Mouse (Mus musculus) forebrain, embryonic 13.5 days (tissue): Measurements from ENCODE around the gene Syt13. TPM values are rescaled to one million over a fixed set of nuclear protein-coding genes. Genes with fewer than 3 reads are reported as not detected.

Experiments used
- ATAC-seq: fragments of 200-750 bp; cut with Nextera tagmentation; 2 replicates; pipeline ENCODE4 v1.8.0; 2017
- H3K27ac ChIP-seq: fragments of 300-500 bp; sonication (generic); 2 replicates; pipeline ENCODE4 v1.5.1; 2015; ENCODE audit warnings: inconsistent platforms, mild to moderate bottlenecking, moderate library complexity
- H3K27me3 ChIP-seq: fragments of 300-500 bp; sonication (generic); 2 replicates; pipeline ENCODE4 v1.6.1; 2015; ENCODE audit warnings: mild to moderate bottlenecking, inconsistent platforms
- H3K36me3 ChIP-seq: fragments of 300-500 bp; sonication (generic); 2 replicates; pipeline ENCODE4 v1.6.1; 2015; ENCODE audit warnings: mild to moderate bottlenecking, inconsistent platforms; ENCODE audit not compliant: poor library complexity, severe bottlenecking
- H3K4me1 ChIP-seq: fragments of 300-500 bp; sonication (generic); 2 replicates; pipeline ENCODE4 v1.6.1; 2015; ENCODE audit warnings: inconsistent platforms
- H3K4me2 ChIP-seq: fragments of 300-500 bp; sonication (generic); 2 replicates; pipeline ENCODE4 v1.6.1; 2015; ENCODE audit warnings: inconsistent platforms, mild to moderate bottlenecking, moderate library complexity
- H3K4me3 ChIP-seq: fragments of 300-500 bp; sonication (generic); 2 replicates; pipeline ENCODE4 v1.5.1; 2015; ENCODE audit warnings: mild to moderate bottlenecking, inconsistent platforms
- H3K9ac ChIP-seq: fragments of 300-500 bp; sonication (generic); 2 replicates; pipeline ENCODE4 v1.6.1; 2015; ENCODE audit warnings: mild to moderate bottlenecking, inconsistent platforms
- H3K9me3 ChIP-seq: fragments of 300-500 bp; sonication (generic); replicated peaks from 2 replicates; pipeline ENCODE4 v1.6.1; 2016; ENCODE audit warnings: inconsistent platforms
- WGBS: fragments of 180-500 bp; shearing (Covaris S2); methylation state at CpG from one replicate; pipeline ENCODE4 v1.1.7; 2015; 5-methylcytosine and 5-hydroxymethylcytosine counted together
- polyA plus RNA-seq: library from polyadenylated mRNA; unstranded; fragments of >200 nt; fragmentation: Nextera tagmentation; extraction: Ambion mirVana; gene quantifications from 2 replicates; pipeline ENCODE4 v1.2.1, GENCODE M21; 2015

The Syt13 gene
- polyA plus RNA-seq, 1 experiment from 2014 or later = 37.1 TPM

GRCm38 (mm10) chr2:92892524-92892923 is 22.4 kb upstream of the Syt13 start:
- no peak for ATAC-seq
- no peaks in the 10 kb centered on the region for H3K4me1 ChIP-seq
- no peak overlapping the region for H3K4me3 ChIP-seq
- H3K27me3 ChIP-seq = no peaks in the 10 kb centered on the region
- WGBS = 92% methylated on average over 4 of the region's 4 CpGs
- no peak overlapping the region for H3K27ac ChIP-seq
- H3K36me3 ChIP-seq = no peaks in the 10 kb centered on the region
- H3K9ac ChIP-seq = no peak overlapping the region
- H3K4me2 ChIP-seq = no peak overlapping the region
- no peaks in the 10 kb centered on the region for H3K9me3 ChIP-seq

GRCm38 (mm10) chr2:92903650-92904049 is 11.2 kb upstream of the Syt13 start:
- Histone ChIP-seq H3K27ac (no peak overlapping the region), H3K36me3 (no peaks in the 10 kb centered on the region), H3K9me3 (no peaks in the 10 kb centered on the region), H3K4me1 (no peaks in the 10 kb centered on the region), H3K9ac (no peak overlapping the region), H3K4me3 (no peak overlapping the region), H3K4me2 (no peak overlapping the region), H3K27me3 (no peaks in the 10 kb centered on the region)
- WGBS = 80% methylated on average over 13 of the region's 13 CpGs
- 0 out of 2 replicates have a peak, but pooled peaks have one; percentile 4 for ATAC-seq

GRCm38 (mm10) chr2:92904307-92904859 is 10.5 kb upstream of the Syt13 start:
- ATAC-seq = peak; percentile 59
- Histone ChIP-seq H3K4me1 (no peaks in the 10 kb centered on the region), H3K9me3 (no peaks in the 10 kb centered on the region), H3K27me3 (no peaks in the 10 kb centered on the region), H3K36me3 (no peaks in the 10 kb centered on the region), H3K27ac (no peak overlapping the region), H3K4me3 (no peak overlapping the region), H3K4me2 (no peak overlapping the region), H3K9ac (no peak overlapping the region)
- 28% methylated on average over 8 of the region's 8 CpGs for WGBS

GRCm38 (mm10) chr2:92910371-92910770 is 4.5 kb upstream of the Syt13 start:
- WGBS = 65% methylated on average over 4 of the region's 4 CpGs
- Histone ChIP-seq H3K4me1 (peaks cover 32% of the 10 kb centered on the region), H3K36me3 (no peaks in the 10 kb centered on the region), H3K4me2 (no peak overlapping the region), H3K9ac (no peak overlapping the region), H3K4me3 (no peak overlapping the region), H3K9me3 (no peaks in the 10 kb centered on the region), H3K27ac (no peak overlapping the region), H3K27me3 (peaks cover 20% of the 10 kb centered on the region)
- no peak for ATAC-seq

- H3K27me3 ChIP-seq = peaks cover 26% of the 10 kb centered on the region
- H3K9ac ChIP-seq = no peak overlapping the region
- no peak overlapping the region for H3K4me2 ChIP-seq
- ATAC-seq = peak; percentile 41; the same call in 1 of the 2 replicates
- peaks cover 49% of the 10 kb centered on the region for H3K4me1 ChIP-seq
- H3K4me3 ChIP-seq = no peak overlapping the region
- H3K36me3 ChIP-seq = no peaks in the 10 kb centered on the region
- no peaks in the 10 kb centered on the region for H3K9me3 ChIP-seq
- H3K27ac ChIP-seq = no peak overlapping the region
Measured at GRCm38 (mm10) chr2:92912312-92912711, 2.6 kb upstream of the Syt13 start.

- Histone ChIP-seq H3K9me3 (no peaks in the 10 kb centered on the region), H3K36me3 (no peaks in the 10 kb centered on the region), H3K27me3 (peaks cover 26% of the 10 kb centered on the region), H3K4me2 (0 out of 2 replicates have a peak overlapping the region, but pooled peaks have one; percentile 15), H3K27ac (peak overlapping the region; percentile 54; the same call in 1 of the 2 replicates), H3K4me1 (peaks cover 54% of the 10 kb centered on the region), H3K4me3 (no peak overlapping the region), H3K9ac (no peak overlapping the region; the same call in 1 of the 2 replicates)
- no peak for ATAC-seq
- 9% methylated on average over 9 of the region's 9 CpGs for WGBS
Measured at GRCm38 (mm10) chr2:92913295-92913694, 1.6 kb upstream of the Syt13 start.

- peak; percentile 20 for ATAC-seq
- 14% methylated on average over 8 of the region's 10 CpGs for WGBS
- H3K36me3 ChIP-seq = no peaks in the 10 kb centered on the region
- H3K4me3 ChIP-seq = peak overlapping the region; percentile 38
- peak overlapping the region; percentile 74 for H3K4me2 ChIP-seq
- peak overlapping the region; percentile 33; the same call in 1 of the 2 replicates for H3K27ac ChIP-seq
- peak overlapping the region; percentile 46 for H3K9ac ChIP-seq
- H3K9me3 ChIP-seq = no peaks in the 10 kb centered on the region
- H3K27me3 ChIP-seq = peaks cover 26% of the 10 kb centered on the region
- H3K4me1 ChIP-seq = peaks cover 66% of the 10 kb centered on the region
Measured at GRCm38 (mm10) chr2:92915659-92916631, 1.0 kb downstream of the Syt13 start.

- Histone ChIP-seq H3K4me1 (peaks cover 66% of the 10 kb centered on the region), H3K27me3 (peaks cover 26% of the 10 kb centered on the region), H3K9me3 (no peaks in the 10 kb centered on the region), H3K9ac (no peak overlapping the region), H3K27ac (no peak overlapping the region; the same call in 1 of the 2 replicates), H3K4me3 (no peak overlapping the region), H3K4me2 (peak overlapping the region; percentile 18), H3K36me3 (no peaks in the 10 kb centered on the region)
- no peak for ATAC-seq
- WGBS = 49% methylated on average over 7 of the region's 7 CpGs
Measured at GRCm38 (mm10) chr2:92917405-92918142, 2.7 kb downstream of the Syt13 start.

GRCm38 (mm10) chr2:92920709-92921108 is 5.8 kb downstream of the Syt13 start:
- 45% methylated on average over 4 of the region's 4 CpGs for WGBS
- Histone ChIP-seq H3K9me3 (no peaks in the 10 kb centered on the region), H3K36me3 (no peaks in the 10 kb centered on the region), H3K9ac (no peak overlapping the region), H3K27ac (no peak overlapping the region), H3K27me3 (peaks cover 6% of the 10 kb centered on the region; the same call in 1 of the 2 replicates), H3K4me3 (no peak overlapping the region), H3K4me2 (no peak overlapping the region), H3K4me1 (peaks cover 55% of the 10 kb centered on the region)
- ATAC-seq = peak; percentile 72

- WGBS = 44% methylated on average over 6 of the region's 6 CpGs
- H3K4me2 ChIP-seq = no peak overlapping the region
- ATAC-seq = peak; percentile 66
- H3K4me3 ChIP-seq = no peak overlapping the region
- H3K9me3 ChIP-seq = 0 out of 2 replicates have a peak, but pooled peaks cover 4% of the 10 kb centered on the region
- H3K27me3 ChIP-seq = no peaks in the 10 kb centered on the region
- H3K4me1 ChIP-seq = peaks cover 42% of the 10 kb centered on the region
- H3K36me3 ChIP-seq = no peaks in the 10 kb centered on the region
- no peak overlapping the region for H3K27ac ChIP-seq
- H3K9ac ChIP-seq = no peak overlapping the region
Measured at GRCm38 (mm10) chr2:92924677-92925259, 9.9 kb downstream of the Syt13 start.

- no peak overlapping the region for H3K27ac ChIP-seq
- H3K36me3 ChIP-seq = no peaks in the 10 kb centered on the region
- no peak overlapping the region for H3K4me3 ChIP-seq
- no peak overlapping the region for H3K4me2 ChIP-seq
- 74% methylated on average over 5 of the region's 5 CpGs for WGBS
- no peaks in the 10 kb centered on the region for H3K27me3 ChIP-seq
- H3K4me1 ChIP-seq = peaks cover 26% of the 10 kb centered on the region
- no peak overlapping the region for H3K9ac ChIP-seq
- ATAC-seq = no peak
- 0 out of 2 replicates have a peak, but pooled peaks cover 4% of the 10 kb centered on the region for H3K9me3 ChIP-seq
Measured at GRCm38 (mm10) chr2:92929696-92930095, 14.8 kb downstream of the Syt13 start.
